Mouse (Mus musculus) limb, embryonic 12.5 days (tissue): Measurements from ENCODE around the gene Mfng. TPM values are rescaled to one million over a fixed set of nuclear protein-coding genes. Genes with fewer than 3 reads are reported as not detected.

Experiments
- ATAC-seq: fragments of 200-750 bp; cut with Nextera tagmentation; 2 replicates; pipeline ENCODE4 v1.8.0; 2017; ENCODE audit warnings: low read depth, moderate TSS enrichment; ENCODE audit not compliant: insufficient number of reproducible peaks, insufficient read depth, low FRiP score, low TSS enrichment
- H3K27ac ChIP-seq: fragments of 300-500 bp; sonication (generic); 2 replicates; pipeline ENCODE4 v1.5.1; 2016; ENCODE audit warnings: mild to moderate bottlenecking, moderate library complexity
- H3K27me3 ChIP-seq: fragments of 300-500 bp; sonication (generic); 2 replicates; pipeline ENCODE4 v1.6.1; 2016; ENCODE audit warnings: mild to moderate bottlenecking, moderate library complexity
- H3K36me3 ChIP-seq: fragments of 300-500 bp; sonication (generic); 2 replicates; pipeline ENCODE4 v1.6.1; 2016; ENCODE audit warnings: mild to moderate bottlenecking, moderate library complexity
- H3K4me1 ChIP-seq: fragments of 300-500 bp; sonication (generic); replicated peaks from 2 replicates; pipeline ENCODE4 v1.6.1; 2016
- H3K4me2 ChIP-seq: fragments of 300-500 bp; sonication (generic); 2 replicates; pipeline ENCODE4 v1.6.1; 2016; ENCODE audit warnings: mild to moderate bottlenecking, moderate library complexity
- H3K4me3 ChIP-seq: fragments of 300-500 bp; sonication (generic); replicated peaks from 2 replicates; pipeline ENCODE4 v1.5.1; 2016; ENCODE audit warnings: mild to moderate bottlenecking
- H3K9ac ChIP-seq: fragments of 300-500 bp; sonication (generic); replicated peaks from 2 replicates; pipeline ENCODE4 v1.6.1; 2016; ENCODE audit warnings: mild to moderate bottlenecking, moderate library complexity
- H3K9me3 ChIP-seq: fragments of 300-500 bp; sonication (generic); 2 replicates; pipeline ENCODE4 v1.6.1; 2016; ENCODE audit warnings: mild to moderate bottlenecking, moderate library complexity
- WGBS: fragments of 180-500 bp; shearing (Covaris S2); methylation state at CpG from one replicate; pipeline ENCODE4 v1.1.7; 2016; 5-methylcytosine and 5-hydroxymethylcytosine counted together
- polyA plus RNA-seq: library from polyadenylated mRNA; unstranded; fragments of >200 nt; fragmentation: Nextera tagmentation; extraction: Ambion mirVana; gene quantifications from 2 replicates; pipeline ENCODE4 v1.2.1, GENCODE M21; 2016

The Mfng gene
- polyA plus RNA-seq, 1 experiment from 2014 or later: 12.1 TPM

- Histone ChIP-seq H3K27me3 (peaks cover 98% of the 10 kb centered on the region), H3K9me3 (no peaks in the 10 kb centered on the region), H3K27ac (no peak within 1 kb of the TSS), H3K4me1 (peaks cover 14% of the 10 kb centered on the region), H3K9ac (peak within 1 kb of the TSS; percentile 54; the same call in 1 of the 2 replicates), H3K4me2 (peak within 1 kb of the TSS; percentile 75), H3K4me3 (peak within 1 kb of the TSS; percentile 56), H3K36me3 (no peaks in the 10 kb centered on the region)
- WGBS: under 1% methylated on average over 70 of the region's 70 CpGs
- peak; percentile 50; the same call in 1 of the 2 replicates for ATAC-seq
These were observed 29.6 kb upstream of the Mfng start, which contains the start of gene Card10 for GRCm38 (mm10) chr15:78802776-78803391. Gene Card10 (minus strand): TSS chr15:78803042.

GRCm38 (mm10) chr15:78801971-78802741 is 28.9 kb upstream of the Mfng start:
- H3K27ac ChIP-seq: no peak overlapping the region
- ATAC-seq: no peak
- WGBS: 5% methylated on average over 64 of the region's 67 CpGs

GRCm38 (mm10) chr15:78801571-78801970 is 28.3 kb upstream of the Mfng start:
- H3K4me3 ChIP-seq: peak overlapping the region; percentile 56
- H3K9me3 ChIP-seq: no peaks in the 10 kb centered on the region
- WGBS: 64% methylated on average over 9 of the region's 9 CpGs
- H3K4me1 ChIP-seq: peaks cover 24% of the 10 kb centered on the region
- H3K9ac ChIP-seq: no peak overlapping the region
- peak overlapping the region; percentile 75 for H3K4me2 ChIP-seq
- H3K27ac ChIP-seq: no peak overlapping the region
- H3K36me3 ChIP-seq: no peaks in the 10 kb centered on the region
- peaks cover 98% of the 10 kb centered on the region for H3K27me3 ChIP-seq
- ATAC-seq: no peak

More at GRCm38 (mm10) chr15:78801971-78802741, 28.9 kb upstream of the Mfng start:
- Histone ChIP-seq H3K4me3 (peak overlapping the region; percentile 56), H3K9ac (peak overlapping the region; percentile 54; the same call in 1 of the 2 replicates), H3K4me2 (peak overlapping the region; percentile 75), H3K4me1 (peaks cover 18% of the 10 kb centered on the region), H3K36me3 (no peaks in the 10 kb centered on the region), H3K27me3 (peaks cover 98% of the 10 kb centered on the region), H3K9me3 (no peaks in the 10 kb centered on the region)

GRCm38 (mm10) chr15:78799029-78799428 is 25.8 kb upstream of the Mfng start:
- no peak overlapping the region for H3K4me3 ChIP-seq
- H3K27ac ChIP-seq: no peak overlapping the region
- no peaks in the 10 kb centered on the region for H3K36me3 ChIP-seq
- H3K4me1 ChIP-seq: peaks cover 34% of the 10 kb centered on the region
- H3K9ac ChIP-seq: no peak overlapping the region
- peaks cover 98% of the 10 kb centered on the region for H3K27me3 ChIP-seq
- H3K9me3 ChIP-seq: no peaks in the 10 kb centered on the region
- WGBS: 35% methylated on average over 21 of the region's 21 CpGs
- no peak overlapping the region for H3K4me2 ChIP-seq
- ATAC-seq: no peak

GRCm38 (mm10) chr15:78797060-78797329 is 23.7 kb upstream of the Mfng start:
- Histone ChIP-seq H3K36me3 (no peaks in the 10 kb centered on the region), H3K9ac (no peak overlapping the region), H3K4me1 (peaks cover 28% of the 10 kb centered on the region), H3K4me3 (no peak overlapping the region), H3K4me2 (no peak overlapping the region), H3K27me3 (peaks cover 98% of the 10 kb centered on the region), H3K27ac (no peak overlapping the region), H3K9me3 (no peaks in the 10 kb centered on the region)
- WGBS: 39% methylated on average over 8 of the region's 8 CpGs
- no peak for ATAC-seq

GRCm38 (mm10) chr15:78796196-78797059 is 23.2 kb upstream of the Mfng start:
- no peak overlapping the region for H3K9ac ChIP-seq
- no peak overlapping the region for H3K27ac ChIP-seq
- peaks cover 98% of the 10 kb centered on the region for H3K27me3 ChIP-seq
- H3K4me1 ChIP-seq: peaks cover 24% of the 10 kb centered on the region
- ATAC-seq: peak; percentile 57; the same call in 1 of the 2 replicates
- no peaks in the 10 kb centered on the region for H3K9me3 ChIP-seq
- H3K36me3 ChIP-seq: no peaks in the 10 kb centered on the region
- no peak overlapping the region for H3K4me3 ChIP-seq
- 21% methylated on average over 25 of the region's 25 CpGs for WGBS
- peak overlapping the region; percentile 17; the same call in 1 of the 2 replicates for H3K4me2 ChIP-seq

- 77% methylated on average over 12 of the region's 12 CpGs for WGBS
- Histone ChIP-seq H3K4me3 (no peak overlapping the region), H3K9me3 (no peaks in the 10 kb centered on the region), H3K4me2 (no peak overlapping the region), H3K36me3 (no peaks in the 10 kb centered on the region), H3K4me1 (peaks cover 16% of the 10 kb centered on the region), H3K27me3 (peaks cover 94% of the 10 kb centered on the region), H3K9ac (no peak overlapping the region), H3K27ac (no peak overlapping the region)
- ATAC-seq: no peak
These were observed 17.7 kb upstream of the Mfng start for GRCm38 (mm10) chr15:78790990-78791389.

GRCm38 (mm10) chr15:78790451-78790850 is 17.2 kb upstream of the Mfng start:
- H3K9ac ChIP-seq: no peak overlapping the region
- WGBS: 57% methylated on average over 4 of the region's 4 CpGs
- H3K4me3 ChIP-seq: no peak overlapping the region
- H3K27ac ChIP-seq: no peak overlapping the region
- no peak overlapping the region for H3K4me2 ChIP-seq
- peaks cover 93% of the 10 kb centered on the region for H3K27me3 ChIP-seq
- no peaks in the 10 kb centered on the region for H3K36me3 ChIP-seq
- ATAC-seq: no peak
- H3K9me3 ChIP-seq: no peaks in the 10 kb centered on the region
- peaks cover 14% of the 10 kb centered on the region for H3K4me1 ChIP-seq

GRCm38 (mm10) chr15:78789721-78790323 is 16.5 kb upstream of the Mfng start:
- Histone ChIP-seq H3K27ac (no peak overlapping the region), H3K9me3 (no peaks in the 10 kb centered on the region), H3K27me3 (peaks cover 93% of the 10 kb centered on the region), H3K9ac (no peak overlapping the region), H3K4me3 (no peak overlapping the region), H3K36me3 (no peaks in the 10 kb centered on the region), H3K4me2 (no peak overlapping the region), H3K4me1 (peaks cover 14% of the 10 kb centered on the region)
- 84% methylated on average over 13 of the region's 13 CpGs for WGBS
- no peak for ATAC-seq

GRCm38 (mm10) chr15:78788042-78788441 is 14.8 kb upstream of the Mfng start:
- peaks cover 83% of the 10 kb centered on the region for H3K27me3 ChIP-seq

More at GRCm38 (mm10) chr15:78788042-78788441, 14.8 kb upstream of the Mfng start:
- no peak overlapping the region for H3K4me3 ChIP-seq
- no peak overlapping the region for H3K4me2 ChIP-seq
- no peak overlapping the region for H3K27ac ChIP-seq
- H3K36me3 ChIP-seq: no peaks in the 10 kb centered on the region
- no peaks in the 10 kb centered on the region for H3K9me3 ChIP-seq
- no peak for ATAC-seq
- H3K9ac ChIP-seq: no peak overlapping the region
- WGBS: 63% methylated on average over 3 of the region's 3 CpGs
- peaks cover 14% of the 10 kb centered on the region for H3K4me1 ChIP-seq
